Mouse (Mus musculus) olfactory bulb, adult 2 months (tissue): ENCODE results near the gene Slc35e2.

ENCODE experiments used
- CTCF ChIP-seq: fragments of 200-500 bp; IDR thresholded peaks from 2 replicates; pipeline ENCODE4 v1.5.1; 2012; ENCODE audit warnings: low read depth, mild to moderate bottlenecking, low read length, moderate library complexity; ENCODE audit not compliant: insufficient read depth
- POLR2A ChIP-seq: fragments of 200-500 bp; IDR thresholded peaks from 2 replicates; pipeline ENCODE4 v1.6.1; 2012; ENCODE audit warnings: mild to moderate bottlenecking, low read depth, low read length, moderate library complexity; ENCODE audit not compliant: insufficient read depth

DNA sequence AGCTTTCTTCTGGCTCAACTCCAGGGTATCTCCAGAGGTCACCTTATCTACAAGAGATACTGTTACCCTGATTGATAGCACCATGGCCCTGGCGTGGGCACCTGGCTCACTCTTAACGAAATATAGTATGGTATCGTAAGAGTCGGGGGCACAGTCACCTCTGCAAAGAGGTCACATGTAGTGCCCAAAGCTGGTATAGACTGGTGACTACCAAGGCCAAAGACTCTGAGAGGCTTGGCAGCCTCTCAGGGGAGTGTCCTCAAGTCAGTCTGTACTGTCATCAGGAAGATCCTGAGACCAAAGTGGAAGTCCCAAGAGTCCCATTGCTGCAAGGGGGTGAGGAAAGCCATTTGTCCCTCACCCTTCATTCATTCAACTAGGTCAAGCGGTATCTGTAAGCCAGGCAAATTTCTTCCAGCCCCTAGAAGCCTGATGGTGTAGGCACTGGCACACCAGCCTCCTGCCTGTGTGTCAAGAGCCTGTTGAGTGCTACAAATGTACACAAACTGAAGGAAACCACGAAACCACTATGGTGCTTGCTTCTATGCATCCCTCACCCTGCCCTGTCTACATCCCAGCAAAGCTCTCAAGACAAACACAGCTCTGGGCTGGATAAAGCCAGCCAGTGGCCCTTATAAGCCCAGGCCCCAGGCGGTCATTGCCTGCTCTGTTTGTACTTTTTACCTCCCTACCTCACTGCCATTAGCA is 10.1 kb upstream of the Slc35e2 start:
- TF ChIP-seq POLR2A, result no peak
- no peak for TF ChIP-seq CTCF
